Mouse (Mus musculus) liver, postnatal 0 days (tissue): ENCODE data around the gene Haus2. TPM values are rescaled to one million over a fixed set of nuclear protein-coding genes. Genes with fewer than 3 reads are reported as not detected.

Source experiments
- ATAC-seq: fragments of 200-750 bp; cut with Nextera tagmentation; 2 replicates; pipeline ENCODE4 v1.8.0; 2017; ENCODE audit warnings: mild to moderate bottlenecking, moderate library complexity
- DNase-seq: peaks from one replicate; pipeline ENCODE4 v3.0.0-alpha.2; 2016
- H3K27ac ChIP-seq: fragments of 300-500 bp; sonication (generic); 2 replicates; pipeline ENCODE4 v1.5.1; 2014; ENCODE audit warnings: antibody characterized with exemption, moderate library complexity, mild to moderate bottlenecking, low read depth
- H3K27me3 ChIP-seq: fragments of 300-500 bp; sonication (generic); 2 replicates; pipeline ENCODE4 v1.6.1; 2014; ENCODE audit warnings: low read length, control low read depth, mixed read lengths; ENCODE audit not compliant: insufficient read depth
- H3K36me3 ChIP-seq: fragments of 300-500 bp; sonication (generic); replicated peaks from 2 replicates; pipeline ENCODE4 v1.6.1; 2014; ENCODE audit warnings: mild to moderate bottlenecking, control low read depth, low read length, moderate library complexity, mixed read lengths; ENCODE audit not compliant: insufficient read depth
- H3K4me1 ChIP-seq: fragments of 300-500 bp; sonication (generic); 2 replicates; pipeline ENCODE4 v1.6.1; 2014; ENCODE audit warnings: antibody characterized with exemption, mild to moderate bottlenecking, control low read depth; ENCODE audit not compliant: insufficient read depth
- H3K4me2 ChIP-seq: fragments of 300-500 bp; sonication (generic); 2 replicates; pipeline ENCODE4 v1.6.1; 2014; ENCODE audit warnings: low read depth, mild to moderate bottlenecking, low read length, moderate library complexity, mixed read lengths
- H3K4me3 ChIP-seq: fragments of 300-500 bp; sonication (generic); 2 replicates; pipeline ENCODE4 v1.5.1; 2014; ENCODE audit warnings: low read depth, low read length
- H3K9ac ChIP-seq: fragments of 300-500 bp; sonication (generic); replicated peaks from 2 replicates; pipeline ENCODE4 v1.6.1; 2014; ENCODE audit warnings: mild to moderate bottlenecking, moderate library complexity
- H3K9me3 ChIP-seq: fragments of 300-500 bp; sonication (generic); 2 replicates; pipeline ENCODE4 v1.6.1; 2016; ENCODE audit warnings: mild to moderate bottlenecking, control low read depth, low read length, mixed read lengths
- CTCF ChIP-seq: sonication (generic); IDR thresholded peaks from 2 replicates; pipeline ENCODE4 v1.5.1; 2016; ENCODE audit warnings: antibody characterized with exemption, low read depth
- EP300 ChIP-seq: IDR thresholded peaks from 2 replicates; pipeline ENCODE4 v1.6.1; 2016; ENCODE audit warnings: antibody characterized with exemption, low read depth, mild to moderate bottlenecking
- WGBS: fragments of 180-500 bp; shearing (Covaris S2); extraction: QIAGEN DNeasy Blood & Tissue Kit; methylation state at CpG from one replicate; pipeline ENCODE4 v1.1.7; 2014; ENCODE audit not compliant: insufficient replicate concordance; 5-methylcytosine and 5-hydroxymethylcytosine counted together
- polyA plus RNA-seq: library from polyadenylated mRNA; unstranded; fragments of >200 nt; fragmentation: Nextera tagmentation; extraction: Ambion mirVana; gene quantifications from 2 replicates; pipeline ENCODE4 v1.2.1, GENCODE M21; 2015

The Haus2 gene
- polyA plus RNA-seq, 1 experiment from 2014 or later = 9.0 TPM

DNA sequence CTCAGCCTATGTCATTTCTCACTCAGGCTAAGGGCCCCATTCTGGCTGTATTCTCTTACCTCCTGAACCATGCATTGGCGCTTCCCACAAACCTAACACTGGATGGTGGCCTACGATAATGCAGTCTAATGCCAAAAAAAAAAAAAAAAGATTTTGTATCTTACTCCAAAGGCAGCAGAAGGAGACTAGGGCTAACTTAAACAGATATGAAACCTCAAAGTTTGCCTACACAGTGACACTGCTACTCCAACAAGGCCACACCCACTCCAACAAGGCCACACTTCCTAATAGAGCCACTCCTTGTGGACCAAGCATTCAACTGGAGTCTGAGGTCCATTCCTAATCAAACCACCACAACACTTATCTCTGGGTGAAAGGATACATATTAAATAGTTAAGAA lies 47.5 kb downstream of the Haus2 start:
- Histone ChIP-seq H3K9ac (no peak overlapping the region), H3K27ac (no peak overlapping the region), H3K4me1 (peaks cover 10% of the 10 kb centered on the region), H3K9me3 (no peaks in the 10 kb centered on the region), H3K36me3 (no peaks in the 10 kb centered on the region), H3K27me3 (no peaks in the 10 kb centered on the region), H3K4me3 (no peak overlapping the region), H3K4me2 (no peak overlapping the region)
- peak; percentile 80 for TF ChIP-seq EP300
- no peak for TF ChIP-seq CTCF
- DNase-seq (no peak), ATAC-seq (peak; percentile 64)
- 78% methylated on average over 2 of the region's 2 CpGs for WGBS

DNA sequence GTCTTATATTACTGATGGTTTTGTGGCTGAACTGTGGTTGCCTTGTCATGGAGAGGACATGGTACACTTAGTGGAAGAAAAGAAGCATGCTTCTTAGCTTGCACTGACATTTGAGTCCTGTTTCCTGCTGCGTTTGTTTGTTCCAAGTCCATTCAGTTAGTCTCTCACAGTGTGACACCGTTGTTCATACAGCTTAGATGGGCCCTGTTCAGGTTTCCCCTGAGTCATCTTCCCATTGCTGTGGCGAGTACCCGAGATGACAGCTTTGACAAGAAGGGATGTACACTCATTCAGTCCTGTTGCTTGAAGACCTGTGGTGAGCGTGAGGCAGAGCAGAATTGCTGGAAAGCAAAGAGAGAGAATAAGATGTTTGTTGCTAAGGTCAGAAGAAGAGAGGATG lies 49.3 kb downstream of the Haus2 start:
- H3K27me3 ChIP-seq = no peaks in the 10 kb centered on the region
- no peaks in the 10 kb centered on the region for H3K9me3 ChIP-seq
- H3K36me3 ChIP-seq = no peaks in the 10 kb centered on the region
- no peak for TF ChIP-seq EP300
- TF ChIP-seq CTCF = no peak
- no peak for DNase-seq
- no peak overlapping the region for H3K4me2 ChIP-seq
- H3K4me3 ChIP-seq = no peak overlapping the region
- no peak overlapping the region for H3K9ac ChIP-seq
- no peak for ATAC-seq
- WGBS = 44% methylated on average over 5 of the region's 5 CpGs
- H3K27ac ChIP-seq = no peak overlapping the region
- peaks cover 11% of the 10 kb centered on the region for H3K4me1 ChIP-seq

DNA sequence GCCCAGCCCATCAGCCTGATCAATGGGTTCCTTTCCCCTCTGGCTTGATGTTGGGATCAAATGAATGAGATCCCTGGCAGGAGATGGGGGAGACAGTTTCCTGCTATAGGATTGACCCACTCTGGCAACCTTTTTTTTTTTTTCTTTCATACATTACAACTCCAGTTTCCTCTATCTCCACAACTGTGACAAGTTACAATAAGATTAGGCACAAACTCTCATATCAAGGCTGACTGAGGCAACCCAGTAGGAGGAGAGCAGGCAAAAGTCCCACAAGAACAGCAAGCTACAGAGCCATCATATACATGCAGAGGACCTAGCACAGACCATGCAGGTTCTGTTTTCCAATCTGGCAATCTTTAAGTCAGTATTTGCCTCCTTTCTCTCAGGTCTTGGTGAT lies 50.1 kb downstream of the Haus2 start:
- Histone ChIP-seq H3K36me3 (no peaks in the 10 kb centered on the region), H3K9me3 (no peaks in the 10 kb centered on the region), H3K4me2 (no peak overlapping the region), H3K27ac (no peak overlapping the region), H3K27me3 (no peaks in the 10 kb centered on the region), H3K4me1 (peaks cover 15% of the 10 kb centered on the region), H3K9ac (no peak overlapping the region), H3K4me3 (no peak overlapping the region)
- DNase-seq = no peak
- ATAC-seq = no peak
- TF ChIP-seq CTCF (no peak), EP300 (no peak)

GRCm38 (mm10) chr2:120660486-120661078 lies 51.4 kb downstream of the Haus2 start:
- Histone ChIP-seq H3K4me1 (peaks cover 15% of the 10 kb centered on the region), H3K9ac (no peak overlapping the region), H3K9me3 (no peaks in the 10 kb centered on the region), H3K4me3 (no peak overlapping the region), H3K4me2 (no peak overlapping the region), H3K27ac (no peak overlapping the region), H3K36me3 (no peaks in the 10 kb centered on the region), H3K27me3 (no peaks in the 10 kb centered on the region)
- DNase-seq (no peak), ATAC-seq (peak; percentile 81)
- TF ChIP-seq EP300 (peak; percentile 95), CTCF (no peak)
- 40% methylated on average over 5 of the region's 5 CpGs for WGBS

- Histone ChIP-seq H3K36me3 (no peaks in the 10 kb centered on the region), H3K9ac (no peak overlapping the region), H3K4me1 (peaks cover 15% of the 10 kb centered on the region), H3K4me3 (no peak overlapping the region), H3K27me3 (no peaks in the 10 kb centered on the region), H3K27ac (no peak overlapping the region), H3K9me3 (no peaks in the 10 kb centered on the region), H3K4me2 (no peak overlapping the region)
- ATAC-seq (no peak), DNase-seq (no peak)
- TF ChIP-seq EP300 (no peak), CTCF (no peak)
Measured at GRCm38 (mm10) chr2:120662766-120663165, 53.6 kb downstream of the Haus2 start.

DNA sequence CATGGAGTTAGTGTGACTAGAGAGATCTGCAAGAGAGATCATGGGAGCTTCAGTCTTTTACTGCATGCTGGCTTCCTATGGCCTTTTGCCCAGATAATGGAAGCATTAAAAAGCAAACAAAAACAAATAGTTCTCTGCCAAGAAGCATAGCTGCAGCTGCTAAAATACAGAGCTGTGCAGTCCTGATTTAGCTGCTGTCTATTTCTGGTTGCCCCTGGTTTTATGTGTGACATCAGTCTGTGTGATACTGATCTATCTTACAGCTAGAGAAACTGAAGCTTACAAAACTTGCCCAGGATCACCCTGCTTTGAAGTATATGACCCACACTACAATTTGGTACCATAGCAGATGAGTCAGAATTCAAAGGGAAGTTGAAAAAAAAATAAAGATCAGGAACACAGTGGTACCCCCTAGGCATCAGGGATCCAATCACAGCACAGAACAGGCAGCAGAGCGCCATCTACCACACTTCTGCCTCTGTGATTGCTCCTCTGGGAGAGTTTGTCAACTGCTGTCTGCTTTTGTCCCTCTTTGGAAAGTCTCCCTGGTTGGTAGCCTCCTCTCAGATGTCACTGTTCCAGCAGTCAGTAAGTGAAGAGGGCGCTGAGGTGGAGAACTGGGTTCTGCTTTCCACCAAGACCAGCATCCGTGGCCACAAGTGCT lies 54.4 kb downstream of the Haus2 start:
- Histone ChIP-seq H3K27me3 (no peaks in the 10 kb centered on the region), H3K9ac (no peak overlapping the region), H3K27ac (0 out of 2 replicates have a peak overlapping the region, but pooled peaks have one; percentile 18), H3K4me2 (no peak overlapping the region), H3K4me1 (peaks cover 15% of the 10 kb centered on the region), H3K9me3 (no peaks in the 10 kb centered on the region), H3K36me3 (no peaks in the 10 kb centered on the region), H3K4me3 (no peak overlapping the region)
- ATAC-seq (no peak), DNase-seq (no peak)
- TF ChIP-seq CTCF (peak; percentile 31; the same call in 1 of the 2 replicates), EP300 (no peak)
- WGBS = 64% methylated on average over 3 of the region's 3 CpGs
